Mouse (Mus musculus) liver, embryonic 12.5 days (tissue): ENCODE measurements around the gene Ms4a12. TPM values are rescaled to one million over a fixed set of nuclear protein-coding genes. Genes with fewer than 3 reads are reported as not detected.
"Not testable (repeated sequence)": the region's sequence is repeated elsewhere in the genome, so short reads cannot be mapped to it uniquely, and the experiment has no call there.

Experiments
- ATAC-seq: fragments of 200-750 bp; cut with Nextera tagmentation; 2 replicates; pipeline ENCODE4 v1.8.0; 2017; ENCODE audit warnings: moderate number of reproducible peaks, mild to moderate bottlenecking, moderate library complexity
- H3K27ac ChIP-seq: fragments of 300-500 bp; sonication (generic); 2 replicates; pipeline ENCODE4 v1.5.1; 2016; ENCODE audit warnings: mild to moderate bottlenecking
- H3K27me3 ChIP-seq: fragments of 300-500 bp; sonication (generic); replicated peaks from 2 replicates; pipeline ENCODE4 v1.6.1; 2016; ENCODE audit warnings: mild to moderate bottlenecking, moderate library complexity
- H3K36me3 ChIP-seq: fragments of 300-500 bp; sonication (generic); 2 replicates; pipeline ENCODE4 v1.6.1; 2016; ENCODE audit warnings: mild to moderate bottlenecking, moderate library complexity
- H3K4me1 ChIP-seq: fragments of 300-500 bp; sonication (generic); 2 replicates; pipeline ENCODE4 v1.6.1; 2016
- H3K4me2 ChIP-seq: fragments of 300-500 bp; sonication (generic); 2 replicates; pipeline ENCODE4 v1.6.1; 2016; ENCODE audit warnings: mild to moderate bottlenecking, moderate library complexity
- H3K4me3 ChIP-seq: fragments of 300-500 bp; sonication (generic); 2 replicates; pipeline ENCODE4 v1.5.1; 2016; ENCODE audit warnings: mild to moderate bottlenecking, moderate library complexity
- H3K9ac ChIP-seq: fragments of 300-500 bp; sonication (generic); 2 replicates; pipeline ENCODE4 v1.6.1; 2016; ENCODE audit warnings: mild to moderate bottlenecking, moderate library complexity
- H3K9me3 ChIP-seq: fragments of 300-500 bp; sonication (generic); replicated peaks from 2 replicates; pipeline ENCODE4 v1.6.1; 2016; ENCODE audit warnings: mild to moderate bottlenecking, moderate library complexity
- whole genome bisulfite sequencing: fragments of 180-500 bp; shearing (Covaris S2); methylation state at CpG from one replicate; pipeline ENCODE4 v1.1.7; 2016; ENCODE audit not compliant: insufficient replicate concordance; 5-methylcytosine and 5-hydroxymethylcytosine counted together
- polyA plus RNA-seq: library from polyadenylated mRNA; unstranded; fragments of >200 nt; fragmentation: Nextera tagmentation; extraction: Ambion mirVana; gene quantifications from 2 replicates; pipeline ENCODE4 v1.2.1, GENCODE M21; 2016

Gene Ms4a12
- polyA plus RNA-seq, result not detected in 2 replicates

GRCm38 (mm10) chr19:11232348-11232747, at the start of gene Ms4a12:
Ms4a12 (minus strand) TSS chr19:11232448.
- Histone ChIP-seq H3K27me3 (no peaks in the 10 kb centered on the region), H3K4me2 (no peak within 1 kb of the TSS), H3K9ac (no peak within 1 kb of the TSS), H3K36me3 (no peaks in the 10 kb centered on the region), H3K4me3 (no peak within 1 kb of the TSS), H3K4me1 (no peaks in the 10 kb centered on the region), H3K9me3 (no peaks in the 10 kb centered on the region), H3K27ac (no peak within 1 kb of the TSS)
- no peak for ATAC-seq
- 53% methylated on average over 5 of the region's 5 CpGs for WGBS

GRCm38 (mm10) chr19:11280223-11280622, 48.0 kb upstream of the Ms4a12 start:
- Histone ChIP-seq H3K9ac (no peak overlapping the region), H3K27me3 (no peaks in the 10 kb centered on the region), H3K27ac (no peak overlapping the region), H3K36me3 (no peaks in the 10 kb centered on the region), H3K4me1 (no peaks in the 10 kb centered on the region), H3K9me3 (no peaks in the 10 kb centered on the region), H3K4me3 (no peak overlapping the region), H3K4me2 (no peak overlapping the region)
- 67% methylated on average over 3 of the region's 3 CpGs for WGBS
- no peak for ATAC-seq

GRCm38 (mm10) chr19:11276431-11276830, 44.2 kb upstream of the Ms4a12 start:
- Histone ChIP-seq H3K4me1 (no peaks in the 10 kb centered on the region), H3K27me3 (no peaks in the 10 kb centered on the region), H3K36me3 (no peaks in the 10 kb centered on the region), H3K9ac (no peak overlapping the region), H3K27ac (no peak overlapping the region), H3K4me3 (no peak overlapping the region), H3K4me2 (no peak overlapping the region), H3K9me3 (no peaks in the 10 kb centered on the region)
- 58% methylated on average over 5 of the region's 5 CpGs for WGBS
- ATAC-seq, result no peak

DNA sequence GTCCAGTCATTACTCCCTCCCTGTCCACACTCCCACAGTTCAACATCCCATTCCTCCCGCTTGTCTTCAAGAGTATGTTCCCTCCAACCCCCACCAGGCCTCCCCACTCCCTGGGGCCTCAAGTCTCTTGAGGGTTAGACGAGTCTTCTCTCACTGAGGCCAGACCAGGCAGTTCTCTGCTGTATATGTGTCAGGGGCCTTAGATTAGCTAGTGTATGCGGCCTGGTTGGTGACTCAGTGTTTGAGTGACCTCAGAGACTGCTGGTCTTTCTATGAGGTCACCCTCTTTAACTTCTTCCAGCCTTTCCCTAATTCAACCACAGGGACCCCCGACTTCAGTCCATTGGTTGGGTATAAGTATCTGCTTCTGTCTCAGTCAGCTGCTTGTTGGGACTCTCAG, 34.7 kb upstream of the Ms4a12 start:
- ATAC-seq, result no peak
- H3K27ac ChIP-seq, result no peak overlapping the region
- 57% methylated on average over 4 of the region's 4 CpGs for WGBS
- no peaks in the 10 kb centered on the region for H3K9me3 ChIP-seq
- H3K36me3 ChIP-seq, result no peaks in the 10 kb centered on the region
- H3K4me3 ChIP-seq, result no peak overlapping the region
- no peaks in the 10 kb centered on the region for H3K27me3 ChIP-seq
- no peak overlapping the region for H3K4me2 ChIP-seq
- H3K9ac ChIP-seq, result no peak overlapping the region
- no peaks in the 10 kb centered on the region for H3K4me1 ChIP-seq

- H3K9ac ChIP-seq, result no peak within 1 kb of the TSS
- H3K4me3 ChIP-seq, result no peak within 1 kb of the TSS
- no peak for ATAC-seq
- WGBS, result 57% methylated on average over 8 of the region's 8 CpGs
- H3K9me3 ChIP-seq, result no peaks in the 10 kb centered on the region
- H3K36me3 ChIP-seq, result no peaks in the 10 kb centered on the region
- no peak within 1 kb of the TSS for H3K4me2 ChIP-seq
- H3K27me3 ChIP-seq, result no peaks in the 10 kb centered on the region
- H3K27ac ChIP-seq, result no peak within 1 kb of the TSS
- no peaks in the 10 kb centered on the region for H3K4me1 ChIP-seq
Observed at GRCm38 (mm10) chr19:11266052-11266845, 34.0 kb upstream of the Ms4a12 start, which contains the start of gene Ms4a1. Ms4a1 (minus strand) TSS chr19:11266241.

DNA sequence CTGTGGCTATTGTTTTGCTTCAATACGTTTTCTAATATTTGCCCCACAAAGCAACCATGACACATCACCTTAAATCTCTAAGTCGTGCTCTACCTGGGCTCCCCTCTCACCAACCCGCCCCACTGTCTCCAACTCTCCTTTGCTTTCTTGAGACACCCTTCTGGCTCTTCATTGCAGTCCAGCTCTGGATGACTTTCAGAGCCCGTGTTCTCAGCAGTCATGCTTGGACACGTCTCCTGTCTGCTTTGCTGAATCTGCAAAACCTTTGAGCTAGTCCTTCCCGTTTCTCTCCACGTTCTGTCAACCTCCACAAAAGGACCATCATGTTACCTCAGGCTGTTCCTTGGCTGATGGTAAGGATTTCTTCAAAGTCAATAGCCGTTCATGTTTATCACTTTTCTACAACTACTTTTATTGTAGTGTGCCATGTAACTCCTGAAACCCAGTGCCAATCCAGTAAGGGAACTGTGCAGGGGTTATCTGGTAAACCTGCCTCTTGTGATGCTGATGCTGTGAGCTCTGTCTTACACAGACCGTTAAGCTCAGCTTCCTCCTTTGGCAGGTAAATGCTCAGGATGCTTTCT, 32.4 kb upstream of the Ms4a12 start:
- Histone ChIP-seq H3K4me2 (no peak overlapping the region), H3K27ac (no peak overlapping the region), H3K9ac (no peak overlapping the region), H3K4me1 (no peaks in the 10 kb centered on the region), H3K4me3 (no peak overlapping the region), H3K9me3 (no peaks in the 10 kb centered on the region), H3K27me3 (no peaks in the 10 kb centered on the region), H3K36me3 (no peaks in the 10 kb centered on the region)
- 64% methylated on average over 9 of the region's 9 CpGs for WGBS
- ATAC-seq, result no peak

DNA sequence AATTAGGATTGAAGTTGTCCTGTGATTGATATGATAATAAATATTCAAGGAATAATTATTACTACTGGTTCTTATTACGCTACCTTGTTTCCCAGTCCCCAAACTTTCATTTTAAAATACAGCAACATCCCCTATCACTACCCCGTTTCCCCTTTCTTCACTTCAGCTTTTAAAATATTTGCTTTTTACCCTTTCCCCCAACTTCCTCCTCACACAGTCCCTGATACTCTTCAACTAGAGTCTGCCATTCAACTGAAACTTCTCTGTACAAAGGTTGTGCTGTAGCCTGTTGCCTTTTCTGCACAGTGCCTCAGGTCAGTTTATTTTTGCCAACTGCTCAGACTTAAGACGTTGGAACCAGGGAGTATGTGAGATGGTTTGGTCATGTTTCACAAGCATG, 31.3 kb upstream of the Ms4a12 start:
- Histone ChIP-seq H3K4me2 (no peak overlapping the region), H3K27ac (no peak overlapping the region), H3K9ac (no peak overlapping the region), H3K27me3 (no peaks in the 10 kb centered on the region), H3K9me3 (no peaks in the 10 kb centered on the region), H3K36me3 (no peaks in the 10 kb centered on the region), H3K4me3 (no peak overlapping the region), H3K4me1 (no peaks in the 10 kb centered on the region)
- ATAC-seq, result no peak
- 41% methylated on average over 3 of the region's 3 CpGs for WGBS

- not testable (repeated sequence) for H3K4me2 ChIP-seq, H3K27ac ChIP-seq, ATAC-seq, H3K4me1 ChIP-seq, H3K9me3 ChIP-seq, H3K36me3 ChIP-seq, H3K4me3 ChIP-seq, H3K9ac ChIP-seq, H3K27me3 ChIP-seq
- WGBS, result 62% methylated on average over 4 of the region's 4 CpGs
Observed at GRCm38 (mm10) chr19:11262932-11263331, 30.7 kb upstream of the Ms4a12 start.

DNA sequence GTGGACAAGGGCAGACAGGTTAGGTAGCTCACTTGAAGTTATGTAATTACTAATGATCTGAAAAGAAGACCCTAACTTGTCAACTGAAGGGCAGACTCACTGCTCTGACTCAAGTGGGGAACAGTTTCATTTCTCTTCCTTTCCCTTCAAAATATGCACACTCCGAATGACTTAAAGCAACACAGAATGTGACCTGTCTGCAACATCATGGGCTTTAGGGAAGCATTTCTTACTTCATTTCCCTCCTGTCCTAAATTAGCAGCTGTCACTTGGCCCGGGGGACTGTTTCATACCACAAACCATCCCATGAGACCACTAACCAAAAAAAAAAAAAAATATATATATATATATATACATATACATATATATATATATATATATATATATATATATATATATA, 29.3 kb upstream of the Ms4a12 start:
- no peaks in the 10 kb centered on the region for H3K27me3 ChIP-seq
- H3K4me2 ChIP-seq, result no peak overlapping the region
- H3K9me3 ChIP-seq, result no peaks in the 10 kb centered on the region
- no peak overlapping the region for H3K4me3 ChIP-seq
- no peak for ATAC-seq
- no peaks in the 10 kb centered on the region for H3K36me3 ChIP-seq
- 45% methylated on average over 2 of the region's 2 CpGs for WGBS
- no peak overlapping the region for H3K27ac ChIP-seq
- no peak overlapping the region for H3K9ac ChIP-seq
- no peaks in the 10 kb centered on the region for H3K4me1 ChIP-seq

DNA sequence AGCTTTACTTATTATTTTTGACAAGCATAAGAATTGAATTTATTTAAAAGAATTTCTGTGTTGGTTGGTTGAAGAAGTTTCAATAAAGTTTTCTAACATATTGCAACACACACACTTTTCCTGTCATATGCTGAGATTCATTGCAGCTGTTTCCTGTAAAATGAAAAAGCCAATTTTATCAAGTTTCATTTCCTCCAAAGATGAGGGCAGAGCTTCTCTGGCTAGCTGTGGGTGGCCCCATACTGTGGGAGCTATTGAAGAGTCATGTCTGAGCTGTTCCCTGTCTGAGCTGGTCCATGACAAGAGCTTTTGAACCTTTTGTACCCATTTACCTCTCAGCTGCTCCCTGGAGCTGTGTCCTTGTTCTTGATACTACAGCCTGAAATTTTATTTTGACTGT, 12.0 kb upstream of the Ms4a12 start:
- no peaks in the 10 kb centered on the region for H3K9me3 ChIP-seq
- no peak overlapping the region for H3K27ac ChIP-seq
- no peaks in the 10 kb centered on the region for H3K36me3 ChIP-seq
- no peaks in the 10 kb centered on the region for H3K4me1 ChIP-seq
- H3K4me2 ChIP-seq, result no peak overlapping the region
- no peak for ATAC-seq
- H3K4me3 ChIP-seq, result no peak overlapping the region
- H3K27me3 ChIP-seq, result no peaks in the 10 kb centered on the region
- no peak overlapping the region for H3K9ac ChIP-seq

GRCm38 (mm10) chr19:11242560-11242959, 10.3 kb upstream of the Ms4a12 start:
- Histone ChIP-seq H3K4me2 (no peak overlapping the region), H3K4me1 (no peaks in the 10 kb centered on the region), H3K27ac (no peak overlapping the region), H3K4me3 (no peak overlapping the region), H3K9ac (no peak overlapping the region), H3K9me3 (no peaks in the 10 kb centered on the region), H3K27me3 (no peaks in the 10 kb centered on the region), H3K36me3 (no peaks in the 10 kb centered on the region)
- WGBS, result 42% methylated on average over 5 of the region's 5 CpGs
- ATAC-seq, result no peak

GRCm38 (mm10) chr19:11235820-11236219, 3.6 kb upstream of the Ms4a12 start:
- H3K27me3 ChIP-seq, result no peaks in the 10 kb centered on the region
- H3K4me3 ChIP-seq, result no peak overlapping the region
- ATAC-seq, result no peak
- H3K4me1 ChIP-seq, result no peaks in the 10 kb centered on the region
- no peaks in the 10 kb centered on the region for H3K36me3 ChIP-seq
- no peak overlapping the region for H3K9ac ChIP-seq
- no peaks in the 10 kb centered on the region for H3K9me3 ChIP-seq
- no peak overlapping the region for H3K4me2 ChIP-seq
- no peak overlapping the region for H3K27ac ChIP-seq
